Mouse (Mus musculus) MEL (cell line): ENCODE measurements around the gene Manba.

Experiments
- CTCF ChIP-seq, 3 experiments: IDR thresholded peaks in 2 of 3; conservative IDR thresholded peaks in 1 of 3; 2 replicates each; pipeline ENCODE4 v1.5.1; 2011 to 2012; ENCODE audit warnings: low read length in 3 of 3, low read depth in 2 of 3, mild to moderate bottlenecking in 2 of 3, improper control_type of control experiment in 1 of 3, inconsistent platforms in 1 of 3, mixed read lengths in 1 of 3, moderate library complexity in 1 of 3; ENCODE audit not compliant: control insufficient read depth in 1 of 3, insufficient read depth in 1 of 3, poor library complexity in 1 of 3, severe bottlenecking in 1 of 3
- EP300 ChIP-seq, 2 experiments: IDR thresholded peaks; 2 replicates each; pipeline ENCODE4 v1.6.1; 2011; ENCODE audit warnings: improper control_type of control experiment in 2 of 2, low read length in 2 of 2, low read depth in 1 of 2, mild to moderate bottlenecking in 1 of 2
- ZKSCAN1 ChIP-seq: IDR thresholded peaks from 2 replicates; pipeline ENCODE4 v1.6.1; 2012; ENCODE audit warnings: low read depth, mild to moderate bottlenecking, inconsistent platforms, low read length, improper control_type of control experiment, moderate library complexity

DNA sequence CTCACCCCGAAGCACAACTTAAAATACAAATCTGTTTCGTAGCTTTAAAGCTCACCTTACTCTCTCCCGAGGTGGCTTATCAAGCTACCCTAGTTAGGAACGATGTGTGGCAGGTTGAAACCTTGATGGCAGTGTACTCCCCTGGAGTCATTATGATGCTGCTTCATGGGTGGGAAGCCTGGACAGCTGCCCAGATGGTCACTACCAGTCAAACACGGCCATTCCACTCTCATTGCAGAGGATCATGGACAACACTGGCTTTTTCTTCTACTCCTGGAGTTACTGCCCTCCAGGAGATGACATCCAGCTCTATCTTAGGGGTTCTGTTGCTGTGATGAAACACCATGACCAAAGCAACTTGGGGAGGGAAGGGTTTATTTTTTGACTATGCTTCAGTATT is 17.7 kb downstream of the Manba start:
- TF ChIP-seq CTCF (IDR thresholded peaks at IDR 0.05 in 2 of 3, conservative IDR thresholded peaks at IDR 0.05 in 1 of 3; ENCODE audit: control insufficient read depth in 1 of 3, insufficient read depth in 1 of 3, low read depth in 2 of 3, low read length in 3 of 3, poor library complexity in 1 of 3, severe bottlenecking in 1 of 3): no peak
- no peak for TF ChIP-seq ZKSCAN1
- TF ChIP-seq EP300 (IDR thresholded peaks at IDR 0.05; ENCODE audit: low read depth in 1 of 2, low read length in 2 of 2): no peak
